Mouse (Mus musculus) R1 (cell line): ENCODE measurements around the gene Prol1.

Source experiments
- DNase-seq: peaks from one replicate; pipeline ENCODE4 v3.0.0-alpha.2; 2018; ENCODE audit warnings: low read depth, low spot score

Prol1 gene

GRCm38 (mm10) chr5:88317012-88317411 lies at the start of gene Prol1:
TSS of gene Prol1 (plus strand) at chr5:88317312.
- DNase-seq, result no peak

GRCm38 (mm10) chr5:88268619-88269018 lies 48.5 kb upstream of the Prol1 start, which contains the start of gene Gm7714:
TSS of gene Gm7714 (plus strand) at chr5:88268919.
- DNase-seq, result no peak

- peak; percentile 38 for DNase-seq
Measured at GRCm38 (mm10) chr5:88311307-88311706, 5.8 kb upstream of the Prol1 start.

- peak; percentile 60 for DNase-seq
Measured at GRCm38 (mm10) chr5:88348533-88348932, 31.4 kb downstream of the Prol1 start.

GRCm38 (mm10) chr5:88364768-88365167 lies 47.7 kb downstream of the Prol1 start:
- peak; percentile 49 for DNase-seq

GRCm38 (mm10) chr5:88366886-88367285 lies 49.8 kb downstream of the Prol1 start:
- no peak for DNase-seq

- DNase-seq, result no peak
Measured at GRCm38 (mm10) chr5:88370578-88371232, 53.6 kb downstream of the Prol1 start.

- DNase-seq, result no peak
Measured at GRCm38 (mm10) chr5:88372563-88372962, 55.5 kb downstream of the Prol1 start.

GRCm38 (mm10) chr5:88375808-88376207 lies 58.7 kb downstream of the Prol1 start, which contains the start of gene Amtn:
TSS of gene Amtn (plus strand) at chr5:88376108.
- no peak for DNase-seq
